Mouse (Mus musculus): Measurements from ENCODE around the gene Spaar. TPM values are rescaled to one million over a fixed set of nuclear protein-coding genes. Genes with fewer than 3 reads are reported as not detected.

The Spaar gene
- polyA plus RNA-seq, 1 experiment from 2014 or later = 0.04 TPM

DNA sequence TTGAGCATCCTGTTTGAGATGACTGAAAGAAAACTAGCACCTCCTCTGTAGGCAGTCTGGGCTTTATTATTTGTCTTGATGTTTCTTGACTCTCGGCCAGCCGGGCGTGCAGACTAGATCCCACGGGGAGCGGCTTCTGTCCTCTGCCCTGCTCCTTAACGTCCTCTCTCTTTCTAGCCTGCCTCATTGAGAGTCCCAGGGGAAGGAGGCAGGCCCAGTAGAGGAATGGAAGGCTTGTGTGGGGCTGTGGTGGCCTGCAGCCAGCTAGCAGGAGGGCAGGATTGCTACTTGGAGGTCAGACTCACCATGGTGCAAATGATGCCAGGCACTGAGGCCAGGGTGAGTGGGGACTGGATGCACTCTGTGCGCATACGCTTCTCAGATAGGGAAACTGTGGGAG is 26.0 kb upstream of the Spaar start:
- WGBS (ENCODE audit: insufficient replicate concordance) = 84% methylated on average over 8 of the region's 8 CpGs
- Histone ChIP-seq H3K4me1 (ENCODE audit: control insufficient read depth, low read depth, low read length) (no peaks in the 10 kb centered on the region), H3K36me3 (ENCODE audit: control insufficient read depth, insufficient read depth) (no peaks in the 10 kb centered on the region), H3K27me3 (ENCODE audit: control insufficient read depth, insufficient read depth, low read depth, low read length) (no peaks in the 10 kb centered on the region), H3K9me3 (replicated peaks; ENCODE audit: control insufficient read depth, low read length) (no peaks in the 10 kb centered on the region), H3K9ac (ENCODE audit: low read depth, low read length) (no peak overlapping the region), H3K4me2 (ENCODE audit: low read depth, low read length) (no peak overlapping the region), H3K27ac (ENCODE audit: low read length) (no peak overlapping the region), H3K4me3 (ENCODE audit: low read depth, low read length) (no peak overlapping the region)
- no peak for ATAC-seq (ENCODE audit: low read depth)

DNA sequence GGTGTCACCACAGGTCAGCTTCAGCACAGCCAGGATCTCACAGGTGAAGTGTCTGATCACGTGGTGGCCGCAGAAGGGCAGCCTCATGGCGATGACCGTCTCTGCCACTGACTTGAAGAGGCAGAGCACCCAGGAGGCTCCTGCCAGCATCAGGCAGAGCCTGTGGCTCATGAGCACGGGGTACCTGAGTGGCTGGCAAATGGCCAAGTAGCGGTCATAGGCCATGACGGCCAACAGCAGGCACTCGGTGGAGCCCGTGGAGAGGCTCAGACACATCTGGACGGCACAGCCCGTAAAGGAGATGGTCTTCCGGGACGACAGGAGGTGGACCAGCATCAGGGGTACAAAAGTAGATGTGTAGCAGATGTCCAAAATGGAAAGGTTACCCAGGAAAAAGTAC is 23.8 kb upstream of the Spaar start:
- WGBS (ENCODE audit: insufficient replicate concordance) = 69% methylated on average over 13 of the region's 13 CpGs
- Histone ChIP-seq H3K4me1 (ENCODE audit: control insufficient read depth, low read depth, low read length) (no peaks in the 10 kb centered on the region), H3K9ac (ENCODE audit: low read depth, low read length) (no peak overlapping the region)

DNA sequence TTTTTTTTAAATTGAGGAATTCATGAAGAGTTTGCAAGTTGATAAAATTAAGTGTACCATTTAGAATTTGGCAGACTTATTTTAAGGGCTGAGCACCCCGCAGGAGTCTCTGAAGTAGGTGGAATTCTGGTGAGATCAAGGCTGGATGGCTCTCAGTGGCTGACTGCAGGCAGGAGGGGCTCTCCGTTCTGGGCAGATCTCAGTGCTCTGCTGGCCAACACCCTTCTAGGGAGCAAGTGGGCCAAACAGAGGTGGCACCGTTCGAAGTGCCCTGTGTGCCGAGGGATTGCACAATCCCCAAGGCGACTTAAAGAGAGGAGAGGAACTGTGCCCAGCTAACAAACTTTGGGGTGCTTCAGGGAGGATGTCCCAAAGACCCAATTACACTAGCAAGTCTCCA is 20.0 kb upstream of the Spaar start, which contains the start of gene Olfr71:
TSS of gene Olfr71 (minus strand) at position 387 of the 400 bp plus-strand sequence.
- Histone ChIP-seq H3K27ac (ENCODE audit: low read length) (no peak within 1 kb of the TSS), H3K9me3 (replicated peaks; ENCODE audit: control insufficient read depth, low read length) (no peaks in the 10 kb centered on the region), H3K27me3 (ENCODE audit: control insufficient read depth, insufficient read depth, low read depth, low read length) (0 out of 2 replicates have a peak, but pooled peaks cover 4% of the 10 kb centered on the region), H3K4me2 (ENCODE audit: low read depth, low read length) (no peak within 1 kb of the TSS), H3K4me3 (ENCODE audit: low read depth, low read length) (no peak within 1 kb of the TSS), H3K9ac (ENCODE audit: low read depth, low read length) (no peak within 1 kb of the TSS), H3K4me1 (ENCODE audit: control insufficient read depth, low read depth, low read length) (no peaks in the 10 kb centered on the region), H3K36me3 (ENCODE audit: control insufficient read depth, insufficient read depth) (no peaks in the 10 kb centered on the region)
- 50% methylated on average over 6 of the region's 6 CpGs for WGBS (ENCODE audit: insufficient replicate concordance)
- ATAC-seq (ENCODE audit: low read depth) = no peak

More for the DNA sequence above, 23.8 kb upstream of the Spaar start:
- Histone ChIP-seq H3K27me3 (ENCODE audit: control insufficient read depth, insufficient read depth, low read depth, low read length) (0 out of 2 replicates have a peak, but pooled peaks cover 2% of the 10 kb centered on the region), H3K9me3 (replicated peaks; ENCODE audit: control insufficient read depth, low read length) (no peaks in the 10 kb centered on the region), H3K36me3 (ENCODE audit: control insufficient read depth, insufficient read depth) (no peaks in the 10 kb centered on the region), H3K27ac (ENCODE audit: low read length) (no peak overlapping the region), H3K4me3 (ENCODE audit: low read depth, low read length) (no peak overlapping the region), H3K4me2 (ENCODE audit: low read depth, low read length) (no peak overlapping the region)
- no peak for ATAC-seq (ENCODE audit: low read depth)

DNA sequence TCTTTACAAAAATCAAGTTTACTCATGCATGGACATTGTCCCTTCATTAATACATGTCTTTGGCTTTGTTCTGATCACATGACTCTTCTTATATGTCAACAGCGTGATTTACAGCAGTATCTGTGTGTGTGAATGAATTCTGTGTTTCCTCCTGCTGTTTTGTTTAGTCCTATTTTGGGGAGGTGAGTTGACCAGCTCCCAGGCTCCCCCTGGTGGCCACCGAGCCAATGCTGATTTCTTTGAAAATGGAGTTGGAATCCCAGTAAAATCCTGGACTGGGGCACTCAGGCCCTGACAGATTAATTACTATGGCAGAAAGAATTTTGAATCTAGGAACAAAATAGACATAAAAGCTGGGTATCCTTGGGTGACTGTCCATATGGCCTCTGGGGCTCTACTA is 18.0 kb upstream of the Spaar start:
- WGBS (ENCODE audit: insufficient replicate concordance) = 2% methylated on average over 2 of the region's 2 CpGs
- ATAC-seq (ENCODE audit: low read depth) = no peak
- Histone ChIP-seq H3K4me2 (ENCODE audit: low read depth, low read length) (no peak overlapping the region), H3K27ac (ENCODE audit: low read length) (no peak overlapping the region), H3K9me3 (replicated peaks; ENCODE audit: control insufficient read depth, low read length) (no peaks in the 10 kb centered on the region), H3K27me3 (ENCODE audit: control insufficient read depth, insufficient read depth, low read depth, low read length) (peaks cover 4% of the 10 kb centered on the region; the same call in 1 of the 2 replicates), H3K4me3 (ENCODE audit: low read depth, low read length) (no peak overlapping the region), H3K4me1 (ENCODE audit: control insufficient read depth, low read depth, low read length) (no peaks in the 10 kb centered on the region), H3K36me3 (ENCODE audit: control insufficient read depth, insufficient read depth) (no peaks in the 10 kb centered on the region), H3K9ac (ENCODE audit: low read depth, low read length) (no peak overlapping the region)

DNA sequence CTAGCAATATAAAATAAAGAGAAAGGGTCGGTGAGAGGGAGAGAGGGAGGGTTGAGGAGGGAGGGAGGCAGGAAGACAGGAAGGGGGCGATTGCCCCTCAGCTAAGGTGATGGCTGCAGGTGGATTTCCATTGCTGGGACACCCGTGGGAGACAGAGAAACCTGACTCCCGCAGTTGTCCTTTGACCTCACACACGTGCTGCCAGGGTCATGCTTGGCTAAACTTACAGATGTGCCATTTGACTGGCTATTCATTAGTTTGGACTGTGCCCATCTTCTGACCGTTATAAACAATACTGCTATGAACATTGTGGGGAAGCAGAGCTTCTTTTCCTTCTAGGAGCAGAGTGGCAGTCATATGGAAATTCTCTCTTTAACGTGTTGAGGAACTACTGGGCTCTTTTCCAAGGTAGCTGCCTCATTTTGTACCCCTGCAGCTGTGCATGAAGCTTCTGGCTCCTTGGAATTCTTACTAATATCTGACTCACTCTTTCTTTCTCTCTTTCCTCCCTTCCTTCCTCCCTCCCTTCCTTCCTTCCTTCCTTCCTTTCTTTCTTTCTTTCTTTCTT is 16.1 kb upstream of the Spaar start:
- H3K27ac ChIP-seq (ENCODE audit: low read length) = no peak overlapping the region
- WGBS (ENCODE audit: insufficient replicate concordance) = 38% methylated on average over 7 of the region's 7 CpGs
- ATAC-seq (ENCODE audit: low read depth) = no peak
- H3K4me1 ChIP-seq (ENCODE audit: control insufficient read depth, low read depth, low read length) = no peaks in the 10 kb centered on the region
- H3K36me3 ChIP-seq (ENCODE audit: control insufficient read depth, insufficient read depth) = no peaks in the 10 kb centered on the region
- H3K9ac ChIP-seq (ENCODE audit: low read depth, low read length) = no peak overlapping the region
- no peaks in the 10 kb centered on the region for H3K9me3 ChIP-seq (replicated peaks; ENCODE audit: control insufficient read depth, low read length)
- H3K27me3 ChIP-seq (ENCODE audit: control insufficient read depth, insufficient read depth, low read depth, low read length) = peaks cover 4% of the 10 kb centered on the region; the same call in 1 of the 2 replicates
- H3K4me2 ChIP-seq (ENCODE audit: low read depth, low read length) = no peak overlapping the region
- H3K4me3 ChIP-seq (ENCODE audit: low read depth, low read length) = no peak overlapping the region

DNA sequence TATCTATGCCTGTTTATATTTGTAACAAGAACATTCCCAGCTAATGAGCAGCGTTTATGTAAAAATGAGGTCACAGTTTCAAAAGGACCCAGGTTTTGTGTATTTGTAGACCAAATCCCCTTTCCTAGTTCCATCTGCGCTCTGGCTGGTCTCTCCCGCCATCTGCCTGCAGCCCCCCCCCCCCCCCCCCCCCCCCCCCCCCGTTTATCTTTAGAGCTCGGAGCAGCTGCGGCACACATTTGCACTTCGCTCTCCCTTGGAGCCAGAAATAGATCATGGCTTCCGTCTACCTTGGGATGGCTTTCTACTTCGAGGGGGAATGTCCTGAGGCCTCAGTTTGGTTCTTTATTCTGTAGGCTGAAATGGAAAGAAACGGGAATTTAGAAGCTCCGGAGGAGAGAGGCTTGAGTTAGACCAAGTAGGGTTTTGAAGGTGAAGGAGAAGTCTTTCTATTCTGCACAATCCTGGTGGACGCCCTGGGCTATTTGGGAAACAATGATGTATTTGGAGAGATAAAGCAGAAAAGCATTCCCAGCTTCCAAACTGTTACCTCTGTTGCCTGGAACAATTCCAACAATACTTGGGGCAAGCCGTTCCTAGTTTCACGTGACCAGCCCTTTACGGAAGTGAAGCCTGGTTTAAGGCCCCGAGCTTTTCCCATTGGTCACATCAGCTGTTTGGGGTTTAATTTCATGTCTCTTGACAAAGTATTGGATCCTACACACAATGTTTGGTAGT is 9.2 kb upstream of the Spaar start:
- H3K4me2 ChIP-seq (ENCODE audit: low read depth, low read length) = no peak overlapping the region
- no peaks in the 10 kb centered on the region for H3K4me1 ChIP-seq (ENCODE audit: control insufficient read depth, low read depth, low read length)
- H3K36me3 ChIP-seq (ENCODE audit: control insufficient read depth, insufficient read depth) = no peaks in the 10 kb centered on the region
- H3K9ac ChIP-seq (ENCODE audit: low read depth, low read length) = no peak overlapping the region
- no peaks in the 10 kb centered on the region for H3K27me3 ChIP-seq (ENCODE audit: control insufficient read depth, insufficient read depth, low read depth, low read length)
- WGBS (ENCODE audit: insufficient replicate concordance) = 51% methylated on average over 15 of the region's 16 CpGs
- no peak for ATAC-seq (ENCODE audit: low read depth)
- no peak overlapping the region for H3K27ac ChIP-seq (ENCODE audit: low read length)
- no peak overlapping the region for H3K4me3 ChIP-seq (ENCODE audit: low read depth, low read length)
- no peaks in the 10 kb centered on the region for H3K9me3 ChIP-seq (replicated peaks; ENCODE audit: control insufficient read depth, low read length)

DNA sequence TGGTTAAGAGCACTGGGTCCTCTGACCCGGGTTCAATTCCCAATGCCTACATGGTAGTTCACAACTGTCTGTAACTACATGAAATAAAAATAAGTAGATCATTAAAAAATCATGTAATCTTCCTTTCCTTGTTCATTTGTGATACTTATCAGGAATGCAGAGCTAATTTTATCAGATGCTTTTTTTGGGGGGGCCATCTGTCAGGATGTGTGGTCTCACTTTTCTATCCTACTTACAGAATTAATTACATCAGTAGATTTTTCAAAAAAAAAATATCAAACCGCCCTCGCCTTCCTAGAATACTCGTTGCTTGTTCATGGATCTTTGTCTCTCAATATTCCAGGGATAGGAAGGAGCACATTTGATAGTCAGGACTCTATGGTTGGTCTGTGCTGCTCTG is 7.6 kb upstream of the Spaar start:
- H3K27me3 ChIP-seq (ENCODE audit: control insufficient read depth, insufficient read depth, low read depth, low read length) = no peaks in the 10 kb centered on the region
- H3K36me3 ChIP-seq (ENCODE audit: control insufficient read depth, insufficient read depth) = no peaks in the 10 kb centered on the region
- 69% methylated on average over 4 of the region's 4 CpGs for WGBS (ENCODE audit: insufficient replicate concordance)
- H3K4me2 ChIP-seq (ENCODE audit: low read depth, low read length) = no peak overlapping the region
- H3K9ac ChIP-seq (ENCODE audit: low read depth, low read length) = no peak overlapping the region
- no peak overlapping the region for H3K27ac ChIP-seq (ENCODE audit: low read length)
- H3K4me3 ChIP-seq (ENCODE audit: low read depth, low read length) = no peak overlapping the region
- no peaks in the 10 kb centered on the region for H3K9me3 ChIP-seq (replicated peaks; ENCODE audit: control insufficient read depth, low read length)
- no peak for ATAC-seq (ENCODE audit: low read depth)
- H3K4me1 ChIP-seq (ENCODE audit: control insufficient read depth, low read depth, low read length) = no peaks in the 10 kb centered on the region

DNA sequence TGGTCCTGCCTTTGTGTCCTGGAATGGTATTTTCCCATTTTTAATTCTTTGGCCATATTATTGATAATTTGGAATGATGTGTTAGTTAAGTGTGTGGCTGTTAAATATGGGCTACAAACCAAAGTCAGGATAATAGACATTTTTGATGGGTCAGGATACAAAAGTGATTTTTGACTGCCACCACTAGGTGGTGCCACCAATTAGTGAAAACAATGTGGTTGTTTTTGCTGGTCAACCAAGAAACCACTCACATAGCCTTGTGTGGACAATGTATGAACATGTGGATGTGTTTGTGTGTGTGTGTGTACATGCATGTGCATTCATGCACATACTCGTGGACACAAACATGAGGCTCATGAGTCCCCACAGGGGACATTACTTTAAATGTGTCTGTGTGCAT is 5.1 kb upstream of the Spaar start:
- Histone ChIP-seq H3K36me3 (ENCODE audit: control insufficient read depth, insufficient read depth) (no peaks in the 10 kb centered on the region), H3K27me3 (ENCODE audit: control insufficient read depth, insufficient read depth, low read depth, low read length) (no peaks in the 10 kb centered on the region), H3K27ac (ENCODE audit: low read length) (no peak overlapping the region), H3K9ac (ENCODE audit: low read depth, low read length) (no peak overlapping the region), H3K9me3 (replicated peaks; ENCODE audit: control insufficient read depth, low read length) (no peaks in the 10 kb centered on the region), H3K4me3 (ENCODE audit: low read depth, low read length) (no peak overlapping the region), H3K4me2 (ENCODE audit: low read depth, low read length) (no peak overlapping the region), H3K4me1 (ENCODE audit: control insufficient read depth, low read depth, low read length) (peaks cover 1% of the 10 kb centered on the region)
- WGBS (ENCODE audit: insufficient replicate concordance) = 13% methylated on average over 1 of the region's 1 CpGs
- no peak for ATAC-seq (ENCODE audit: low read depth)

DNA sequence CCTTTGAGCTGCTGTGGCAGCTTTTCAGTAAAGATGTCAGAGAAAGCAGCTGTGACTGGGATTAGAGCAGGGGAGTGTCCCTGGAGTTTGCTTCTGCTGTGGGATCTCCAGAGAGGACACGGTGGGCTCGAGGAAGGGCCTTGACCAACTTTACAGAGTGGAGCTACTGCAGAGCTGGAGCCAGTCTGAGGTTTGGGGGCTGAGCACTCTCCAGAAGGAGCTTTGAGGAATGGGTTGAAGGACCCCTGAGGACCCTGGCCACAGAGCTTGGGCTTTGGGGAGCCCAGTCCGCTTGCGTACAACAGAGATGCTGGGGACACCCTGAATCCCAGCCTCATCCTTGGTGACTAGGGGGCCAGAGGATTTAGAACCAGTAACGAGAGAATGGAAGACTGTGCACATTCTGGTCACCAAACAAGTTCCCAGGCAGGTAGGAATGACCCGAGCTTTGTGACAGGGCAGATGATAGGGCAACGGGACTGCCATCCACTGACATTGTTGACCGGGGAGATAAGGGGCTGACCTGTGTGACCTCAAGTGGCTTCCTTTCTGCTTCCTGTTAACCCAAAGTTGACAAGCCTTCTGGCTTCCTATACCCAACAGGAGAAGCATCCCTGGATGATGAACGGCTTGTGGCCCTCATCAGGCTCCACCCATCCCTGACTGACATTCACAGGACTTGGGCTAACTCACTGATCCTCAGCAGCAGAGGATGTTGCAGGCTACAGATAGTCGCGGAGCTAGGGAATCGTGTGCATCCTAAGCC is 3.4 kb upstream of the Spaar start:
- Histone ChIP-seq H3K36me3 (ENCODE audit: control insufficient read depth, insufficient read depth) (no peaks in the 10 kb centered on the region), H3K9me3 (replicated peaks; ENCODE audit: control insufficient read depth, low read length) (no peaks in the 10 kb centered on the region), H3K4me2 (ENCODE audit: low read depth, low read length) (no peak overlapping the region), H3K9ac (ENCODE audit: low read depth, low read length) (no peak overlapping the region), H3K4me1 (ENCODE audit: control insufficient read depth, low read depth, low read length) (peaks cover 6% of the 10 kb centered on the region), H3K27me3 (ENCODE audit: control insufficient read depth, insufficient read depth, low read depth, low read length) (no peaks in the 10 kb centered on the region), H3K27ac (ENCODE audit: low read length) (no peak overlapping the region), H3K4me3 (ENCODE audit: low read depth, low read length) (no peak overlapping the region)
- WGBS (ENCODE audit: insufficient replicate concordance) = 32% methylated on average over 12 of the region's 12 CpGs
- no peak for ATAC-seq (ENCODE audit: low read depth)

Measured in liver, embryonic 16.5 days (tissue).